Mouse (Mus musculus): ENCODE measurements around the gene Apex2. TPM values are rescaled to one million over a fixed set of nuclear protein-coding genes. Genes with fewer than 3 reads are reported as not detected.

Apex2 gene
- total RNA-seq, 1 experiment = 19.1 TPM

DNA sequence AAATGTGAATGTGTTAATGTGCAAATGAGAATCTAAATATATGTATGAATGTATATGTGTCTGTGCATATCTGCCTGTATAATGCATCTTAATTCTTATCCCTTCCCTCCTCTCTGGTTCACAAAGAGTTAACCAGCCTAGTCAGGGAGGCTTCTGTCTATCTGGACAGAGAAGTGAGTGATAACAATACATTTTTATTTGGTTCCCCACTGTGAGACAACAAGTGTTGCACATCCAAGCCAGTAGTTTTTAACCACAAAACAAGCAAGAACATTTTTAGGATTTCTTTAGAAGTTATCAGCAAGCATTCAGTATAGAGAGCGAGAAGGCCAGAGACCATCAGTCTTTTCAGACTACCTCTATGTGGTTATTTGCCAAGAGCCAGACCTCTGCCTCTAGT, 118.3 kb downstream of the Apex2 start:
- Histone ChIP-seq H3K9me3 (ENCODE audit: control insufficient read depth, insufficient read depth, low read depth, low read length) (no peaks in the 10 kb centered on the region), H3K4me3 (ENCODE audit: insufficient read depth in 1 of 2, low read depth in 1 of 2, low read length in 2 of 2, poor library complexity in 1 of 2, severe bottlenecking in 1 of 2) (no peak overlapping the region), H3K4me1 (ENCODE audit: control insufficient read depth in 2 of 2, insufficient read depth in 2 of 2, low read length in 2 of 2, poor library complexity in 1 of 2) (no peaks in the 10 kb centered on the region), H3K9ac (ENCODE audit: insufficient read depth, low read depth, low read length, poor library complexity, severe bottlenecking) (no peak overlapping the region), H3K36me3 (ENCODE audit: control insufficient read depth, insufficient read depth, low read length, poor library complexity, severe bottlenecking) (no peaks in the 10 kb centered on the region), H3K27ac (ENCODE audit: insufficient read depth, low read depth, low read length, poor library complexity, severe bottlenecking) (no peak overlapping the region)
- DNase-seq (ENCODE audit: low read depth, low spot score) = no peak
- in situ Hi-C loops (cut with MboI; ENCODE audit: low sequenced_read_pairs in 2 of 2, unreplicated experiment in 2 of 2) = no loop called here
- TF ChIP-seq HCFC1 (IDR thresholded peaks at IDR 0.05; ENCODE audit: borderline replicate concordance, insufficient read depth, low read length) (no peak), ZC3H11A (IDR thresholded peaks at IDR 0.05; ENCODE audit: borderline replicate concordance, low read depth, low read length) (no peak), MAFK (IDR thresholded peaks at IDR 0.05; ENCODE audit: insufficient read depth, low read depth, low read length) (no peak), ZNF384 (IDR thresholded peaks at IDR 0.05; ENCODE audit: low read depth, low read length) (no peak), CHD2 (IDR thresholded peaks at IDR 0.05; ENCODE audit: low read depth, low read length) (no peak)

Other genes with a start within 250 kb of the Apex2 start
- 14.7 and 19.4 TPM in 2 replicates for gene Tmem29, start 130.7 kb downstream of the Apex2 start, total RNA-seq (2012; rRNA removed)
- gene Alas2, start 42.5 kb downstream of the Apex2 start, total RNA-seq (2012; rRNA removed) = 2.1 and 3.2 TPM in 2 replicates
- 8.2 and 8.7 TPM in 2 replicates for gene Pfkfb1, start 1.6 kb downstream of the Apex2 start, total RNA-seq (2012; rRNA removed)
- 32.7 and 41.4 TPM in 2 replicates for gene Tro, start 67.7 kb upstream of the Apex2 start, total RNA-seq (2012; rRNA removed)
- 40.5 and 49.6 TPM in 2 replicates for gene Maged2, start 224.5 kb upstream of the Apex2 start, total RNA-seq (2012; rRNA removed)

Measured in ES-E14 (cell line).